Mouse (Mus musculus) hindbrain, embryonic 11.5 days (tissue): Measurements from ENCODE around the gene AA986860. TPM values are rescaled to one million over a fixed set of nuclear protein-coding genes. Genes with fewer than 3 reads are reported as not detected.

Source experiments
- ATAC-seq: fragments of 200-750 bp; cut with Nextera tagmentation; 2 replicates; pipeline ENCODE4 v1.8.0; 2017; ENCODE audit warnings: mild to moderate bottlenecking, moderate TSS enrichment, moderate library complexity; ENCODE audit not compliant: low FRiP score
- DNase-seq: peaks from one replicate; pipeline ENCODE4 v3.0.0-alpha.2; 2015; ENCODE audit warnings: low spot score
- H3K27ac ChIP-seq: fragments of 300-500 bp; sonication (generic); 2 replicates; pipeline ENCODE4 v1.5.1; 2014; ENCODE audit warnings: mild to moderate bottlenecking, low read depth, low read length
- H3K27me3 ChIP-seq: fragments of 300-500 bp; sonication (generic); 2 replicates; pipeline ENCODE4 v1.6.1; 2014; ENCODE audit warnings: mild to moderate bottlenecking, low read length, moderate library complexity, mixed read lengths; ENCODE audit not compliant: control insufficient read depth, insufficient read depth
- H3K36me3 ChIP-seq: fragments of 300-500 bp; sonication (generic); 2 replicates; pipeline ENCODE4 v1.6.1; 2014; ENCODE audit warnings: mild to moderate bottlenecking, low read length, moderate library complexity, mixed read lengths; ENCODE audit not compliant: control insufficient read depth, insufficient read depth
- H3K4me1 ChIP-seq: fragments of 300-500 bp; sonication (generic); replicated peaks from 2 replicates; pipeline ENCODE4 v1.6.1; 2014; ENCODE audit warnings: low read length, mixed read lengths; ENCODE audit not compliant: control insufficient read depth, insufficient read depth
- H3K4me2 ChIP-seq: fragments of 300-500 bp; sonication (generic); replicated peaks from 2 replicates; pipeline ENCODE4 v1.6.1; 2014; ENCODE audit warnings: mild to moderate bottlenecking, low read depth, low read length
- H3K4me3 ChIP-seq: fragments of 300-500 bp; sonication (generic); 2 replicates; pipeline ENCODE4 v1.5.1; 2014; ENCODE audit warnings: low read depth, low read length
- H3K9ac ChIP-seq: fragments of 300-500 bp; sonication (generic); 2 replicates; pipeline ENCODE4 v1.6.1; 2014; ENCODE audit warnings: low read depth, low read length
- H3K9me3 ChIP-seq: fragments of 300-500 bp; sonication (generic); 2 replicates; pipeline ENCODE4 v1.6.1; 2016; ENCODE audit warnings: low read length; ENCODE audit not compliant: control insufficient read depth
- WGBS: fragments of 180-500 bp; shearing (Covaris S2); extraction: QIAGEN DNeasy Blood & Tissue Kit; methylation state at CpG from one replicate; pipeline ENCODE4 v1.1.7; 2014; 5-methylcytosine and 5-hydroxymethylcytosine counted together
- polyA plus RNA-seq: library from polyadenylated mRNA; unstranded; fragments of >200 nt; fragmentation: Nextera tagmentation; extraction: Ambion mirVana; gene quantifications from 2 replicates; pipeline ENCODE4 v1.2.1, GENCODE M21; 2014

The AA986860 gene
- polyA plus RNA-seq, 1 experiment from 2014 or later, result 0.79 TPM

DNA sequence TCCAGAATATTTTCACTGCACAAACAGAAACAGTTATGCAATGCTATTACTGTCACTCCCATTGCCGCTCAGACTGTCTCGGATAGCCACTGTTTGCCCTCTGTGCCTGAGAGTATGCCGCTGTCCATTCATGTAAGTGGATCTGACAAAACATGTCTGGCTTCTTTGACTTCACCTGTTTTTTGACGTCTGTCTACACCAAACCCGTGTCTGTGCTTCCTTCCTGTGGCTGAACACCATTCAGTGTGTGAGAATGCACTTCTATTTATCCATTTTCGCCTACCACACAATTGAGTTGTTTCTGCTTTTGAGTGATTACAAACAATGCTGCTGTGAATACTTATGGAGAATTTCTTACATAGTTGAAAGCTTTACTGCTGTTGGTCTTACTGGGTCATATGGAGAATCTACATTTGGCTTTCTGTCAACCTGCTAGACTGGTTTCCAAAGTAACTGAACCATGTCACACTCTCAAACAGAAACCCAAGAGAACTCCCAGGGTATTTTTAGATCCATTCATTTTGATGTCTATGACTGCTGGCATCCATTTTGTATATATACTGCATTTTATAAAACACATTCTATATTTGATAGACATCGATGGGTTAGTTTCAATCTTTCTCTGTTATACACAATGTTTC is 44.0 kb downstream of the AA986860 start:
- no peak overlapping the region for H3K27ac ChIP-seq
- H3K4me2 ChIP-seq, result no peak overlapping the region
- DNase-seq (no peak), ATAC-seq (no peak)
- H3K4me3 ChIP-seq, result no peak overlapping the region
- WGBS, result 85% methylated on average over 7 of the region's 7 CpGs
- no peak overlapping the region for H3K9ac ChIP-seq
- H3K27me3 ChIP-seq, result no peaks in the 10 kb centered on the region
- H3K9me3 ChIP-seq, result no peaks in the 10 kb centered on the region
- no peaks in the 10 kb centered on the region for H3K4me1 ChIP-seq
- H3K36me3 ChIP-seq, result no peaks in the 10 kb centered on the region

DNA sequence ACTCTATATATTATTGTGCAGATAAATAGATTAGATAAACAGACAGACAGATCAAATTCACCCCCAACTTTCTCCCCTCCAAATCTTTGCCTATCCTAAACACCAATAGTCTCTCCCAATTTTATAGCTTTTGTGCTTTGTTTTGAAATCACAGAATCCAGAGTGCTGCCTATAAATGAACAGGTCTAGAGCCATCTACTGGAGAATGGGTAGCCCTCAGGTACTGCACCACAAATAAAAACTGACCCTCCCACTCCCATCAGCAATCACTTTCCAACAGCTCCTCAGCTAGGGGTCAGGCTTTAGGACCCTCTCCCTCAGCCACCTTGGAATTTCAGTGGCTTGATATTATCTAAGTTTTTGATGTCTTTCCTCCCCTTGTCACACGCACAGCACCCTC is 44.9 kb downstream of the AA986860 start:
- Histone ChIP-seq H3K4me1 (no peaks in the 10 kb centered on the region), H3K4me3 (no peak overlapping the region), H3K4me2 (no peak overlapping the region), H3K27ac (no peak overlapping the region), H3K36me3 (no peaks in the 10 kb centered on the region), H3K27me3 (no peaks in the 10 kb centered on the region), H3K9ac (no peak overlapping the region), H3K9me3 (no peaks in the 10 kb centered on the region)
- ATAC-seq (no peak), DNase-seq (no peak)
- 88% methylated on average over 1 of the region's 1 CpGs for WGBS

DNA sequence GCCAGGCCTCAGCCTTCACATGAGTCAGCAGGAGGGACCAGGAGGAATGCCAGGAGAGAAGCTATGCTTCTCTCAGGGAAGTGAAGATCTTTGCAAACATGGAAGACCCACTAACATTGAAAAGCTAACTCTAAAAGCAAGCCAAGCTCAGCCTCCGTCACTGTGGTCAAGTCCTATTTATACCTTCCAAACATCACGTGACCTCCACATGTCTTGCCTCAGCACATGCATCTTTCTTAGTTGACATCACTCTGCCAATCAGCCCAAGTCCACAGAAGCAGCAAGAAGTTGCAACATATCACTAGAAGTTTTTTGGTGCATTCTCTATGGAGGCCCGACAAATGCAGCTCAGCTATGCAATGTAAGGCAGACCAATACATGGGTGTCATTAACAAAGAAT is 48.1 kb downstream of the AA986860 start:
- no peaks in the 10 kb centered on the region for H3K9me3 ChIP-seq
- H3K4me1 ChIP-seq, result no peaks in the 10 kb centered on the region
- ATAC-seq (no peak), DNase-seq (no peak)
- no peaks in the 10 kb centered on the region for H3K36me3 ChIP-seq
- no peak overlapping the region for H3K9ac ChIP-seq
- H3K27me3 ChIP-seq, result no peaks in the 10 kb centered on the region
- no peak overlapping the region for H3K4me3 ChIP-seq
- WGBS, result 95% methylated on average over 3 of the region's 3 CpGs
- H3K27ac ChIP-seq, result no peak overlapping the region
- H3K4me2 ChIP-seq, result no peak overlapping the region

DNA sequence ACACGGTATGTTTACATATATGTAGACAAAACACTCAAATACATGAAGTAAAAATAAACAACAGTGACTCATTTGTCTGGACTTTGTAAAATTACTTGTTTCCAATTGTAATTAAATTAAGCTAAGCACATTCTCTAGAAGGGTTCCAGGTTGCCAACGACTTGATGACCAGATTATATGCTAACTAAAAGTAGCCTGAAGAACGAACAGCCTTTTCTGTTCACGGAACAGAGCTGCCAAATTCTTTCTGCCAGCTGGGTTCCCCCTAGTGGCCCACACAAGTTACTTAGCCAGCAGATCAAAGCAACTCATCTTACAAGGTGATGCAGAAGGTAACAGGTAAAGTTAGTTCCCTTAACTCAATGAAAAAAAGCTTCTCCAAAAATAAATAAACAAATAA is 52.3 kb downstream of the AA986860 start:
- Histone ChIP-seq H3K4me3 (no peak overlapping the region), H3K4me1 (no peaks in the 10 kb centered on the region), H3K9me3 (no peaks in the 10 kb centered on the region), H3K36me3 (no peaks in the 10 kb centered on the region), H3K27ac (no peak overlapping the region), H3K27me3 (no peaks in the 10 kb centered on the region), H3K4me2 (no peak overlapping the region), H3K9ac (no peak overlapping the region)
- 34% methylated on average over 4 of the region's 4 CpGs for WGBS
- ATAC-seq (no peak), DNase-seq (no peak)

DNA sequence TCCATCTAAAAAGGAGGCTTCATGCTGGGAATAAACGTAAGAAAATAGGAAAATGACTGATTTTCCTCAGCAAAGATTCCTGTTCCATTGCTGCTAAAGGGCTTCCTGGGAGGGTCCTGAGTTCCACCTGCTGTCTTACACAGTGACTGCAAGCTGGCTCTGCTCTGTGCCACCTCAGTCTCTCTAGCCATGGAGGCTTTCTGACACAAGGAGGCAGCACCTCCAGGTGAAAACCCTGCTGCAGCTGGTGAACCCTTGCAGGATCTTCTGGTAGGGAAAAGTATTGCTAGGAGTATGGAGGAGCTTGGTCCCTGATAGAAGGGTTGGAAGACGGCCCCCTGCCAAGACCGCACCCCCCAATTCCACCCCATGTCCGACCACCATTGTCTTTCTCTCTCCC is 55.2 kb downstream of the AA986860 start:
- Histone ChIP-seq H3K27ac (no peak overlapping the region), H3K4me3 (no peak overlapping the region), H3K36me3 (no peaks in the 10 kb centered on the region), H3K9ac (no peak overlapping the region), H3K27me3 (no peaks in the 10 kb centered on the region), H3K9me3 (no peaks in the 10 kb centered on the region), H3K4me1 (no peaks in the 10 kb centered on the region), H3K4me2 (no peak overlapping the region)
- DNase-seq (no peak), ATAC-seq (no peak)
- WGBS, result 41% methylated on average over 4 of the region's 4 CpGs

DNA sequence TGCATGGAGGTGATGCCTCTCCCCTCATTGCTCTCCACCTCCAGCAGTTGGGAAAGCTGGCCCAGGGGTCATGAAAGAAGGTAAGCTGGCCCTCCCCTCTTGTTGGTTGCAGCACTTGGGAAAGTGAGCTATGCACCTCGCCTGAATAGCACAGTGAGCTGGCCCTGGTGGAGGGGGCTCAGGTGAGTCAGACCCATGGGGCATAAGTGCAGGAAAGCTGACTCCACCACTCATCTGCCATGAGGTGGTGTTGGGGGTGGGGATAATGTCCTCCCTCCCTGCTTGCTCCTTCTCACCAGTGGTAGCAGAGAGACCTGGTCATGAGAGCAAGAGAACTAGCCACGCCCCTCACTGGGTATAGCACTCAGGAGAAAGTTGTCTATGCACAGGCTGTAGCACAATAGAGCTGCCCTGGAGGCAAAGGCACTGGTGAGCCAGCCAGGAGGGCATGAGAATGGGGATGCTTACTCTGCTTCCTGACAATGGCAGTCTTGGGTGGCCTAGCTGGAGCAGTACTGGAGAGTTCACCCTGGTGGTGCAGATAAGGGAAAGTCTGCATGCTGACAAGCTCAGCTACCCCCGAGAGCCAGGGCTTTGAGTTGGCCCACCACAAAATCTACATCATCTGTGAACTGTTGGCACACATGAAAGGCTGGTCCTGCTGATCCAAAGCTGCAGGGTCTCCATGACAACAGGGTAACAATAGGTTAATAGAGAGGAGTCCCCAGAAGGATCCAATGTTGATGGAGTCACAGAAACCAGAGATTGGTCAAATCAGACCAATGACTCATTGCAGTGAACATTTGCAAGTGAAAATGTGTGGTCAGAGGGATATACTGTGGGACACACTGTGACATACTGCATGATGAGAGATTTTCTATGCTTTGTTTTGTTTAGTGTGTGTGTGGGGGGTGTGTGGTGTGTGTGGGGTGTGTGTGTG is 58.0 kb downstream of the AA986860 start:
- no peak overlapping the region for H3K4me3 ChIP-seq
- no peak overlapping the region for H3K4me2 ChIP-seq
- DNase-seq (peak; percentile 13), ATAC-seq (peak; percentile 47)
- no peaks in the 10 kb centered on the region for H3K27me3 ChIP-seq
- no peak overlapping the region for H3K27ac ChIP-seq
- no peaks in the 10 kb centered on the region for H3K9me3 ChIP-seq
- H3K36me3 ChIP-seq, result no peaks in the 10 kb centered on the region
- no peak overlapping the region for H3K9ac ChIP-seq
- 52% methylated on average over 3 of the region's 3 CpGs for WGBS
- no peaks in the 10 kb centered on the region for H3K4me1 ChIP-seq

Other genes with a start within 250 kb of the AA986860 start
- gene Zp3r, start 102.4 kb upstream of the AA986860 start, polyA plus RNA-seq, result not detected in 2 replicates
- not detected in 2 replicates for gene C4bp, start 70.3 kb upstream of the AA986860 start, polyA plus RNA-seq
- not detected in 2 replicates for gene Gm29427, start 16.2 kb upstream of the AA986860 start, polyA plus RNA-seq
- gene Yod1, start 14.6 kb upstream of the AA986860 start, polyA plus RNA-seq, result 14.8 and 17.7 TPM in 2 replicates
- 9.2 and 10.1 TPM in 2 replicates for gene Pfkfb2, start 2.7 kb upstream of the AA986860 start, polyA plus RNA-seq
- 0.14 TPM in 1 of 2 replicates, not detected in the other for gene Fcamr, start 68.9 kb downstream of the AA986860 start, polyA plus RNA-seq
- gene Pigr, start 94.7 kb downstream of the AA986860 start, polyA plus RNA-seq, result not detected in 2 replicates
- not detected in 2 replicates for gene Fcmr, start 133.7 kb downstream of the AA986860 start, polyA plus RNA-seq
- gene Il24, start 155.5 kb downstream of the AA986860 start, polyA plus RNA-seq, result not detected in 2 replicates
- not detected in 2 replicates for gene Il20, start 179.5 kb downstream of the AA986860 start, polyA plus RNA-seq
- gene Il19, start 208.1 kb downstream of the AA986860 start, polyA plus RNA-seq, result not detected in 2 replicates